ENCODE assay signal across 9 mouse cellular contexts in the genomic region with DNA sequence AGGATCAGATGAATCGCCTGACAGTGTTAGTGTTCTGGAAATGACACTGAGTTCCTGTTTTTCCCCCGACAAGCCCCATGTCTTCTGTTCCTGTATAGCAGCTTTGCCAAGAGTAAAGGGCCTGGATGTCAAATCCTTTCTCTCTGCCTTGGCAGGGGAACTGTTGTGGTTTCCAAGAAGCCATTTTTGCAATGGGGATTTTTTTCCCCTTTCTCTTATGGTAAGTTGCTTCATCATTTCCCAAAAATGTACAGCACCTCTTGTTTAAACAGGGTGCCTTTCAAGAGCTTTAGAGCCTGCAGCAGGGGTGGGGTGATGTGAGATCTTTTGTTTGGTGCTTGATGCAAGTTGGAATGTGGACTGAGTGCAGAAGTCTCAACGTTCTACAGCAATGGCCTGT.
DNase-seq lines count a peak whose midpoint lies in the region; ATAC-seq and TF ChIP-seq lines count a peak whose summit lies in the region.
"Had no signal": no experiment of that assay in that cellular context is flagged by ENCODE, and none has a peak within 500 bp of the region (broad histone marks: within the 10 kb centered on the region; RNA-seq: fewer than 3 reads in every experiment).

No protein-coding gene starts in this region.

- H3K27me3 ChIP-seq in lung, embryonic 14.5 days (ENCODE audit: insufficient read depth, low read length), result no peaks in the 10 kb centered on the region
- H3K27me3 ChIP-seq in midbrain, embryonic 14.5 days (ENCODE audit: control insufficient read depth, insufficient read depth, low read length), result no peaks in the 10 kb centered on the region
- H3K27me3 ChIP-seq: neural tube, embryonic 12.5 days had no signal

- H3K4me3 ChIP-seq in gastrocnemius, adult 2 months, result no peak overlapping the region
- no peak overlapping the region for H3K4me3 ChIP-seq in brown adipose tissue, adult 24 weeks (ENCODE audit: insufficient read depth, low read depth, low read length)
- no peak overlapping the region for H3K4me3 ChIP-seq in lung, embryonic 14.5 days (ENCODE audit: low read depth, low read length)
- H3K4me3 ChIP-seq in midbrain, embryonic 14.5 days (replicated peaks; ENCODE audit: low read depth, low read length), result no peak overlapping the region
- H3K4me3 ChIP-seq: neural tube, embryonic 12.5 days had no signal

- no peak overlapping the region for H3K4me2 ChIP-seq in lung, embryonic 14.5 days
- H3K4me2 ChIP-seq in midbrain, embryonic 14.5 days (ENCODE audit: low read length), result no peak overlapping the region
- H3K4me2 ChIP-seq: neural tube, embryonic 12.5 days had no signal

- 32% methylated on average over 3 of the region's 3 CpGs for WGBS in lung, embryonic 14.5 days
- WGBS in midbrain, embryonic 14.5 days, result 65% methylated on average over 3 of the region's 3 CpGs

- no peaks in the 10 kb centered on the region for H3K9me3 ChIP-seq in lung, embryonic 14.5 days (ENCODE audit: low read depth, low read length)
- H3K9me3 ChIP-seq in midbrain, embryonic 14.5 days (ENCODE audit: control insufficient read depth, low read length), result no peaks in the 10 kb centered on the region
- H3K9me3 ChIP-seq: neural tube, embryonic 12.5 days had no signal

- H3K4me1 ChIP-seq in brown adipose tissue, adult 24 weeks (ENCODE audit: control insufficient read depth, insufficient read depth, insufficient read length, low read length), result peaks cover 22% of the 10 kb centered on the region
- peaks cover 10% of the 10 kb centered on the region for H3K4me1 ChIP-seq in lung, embryonic 14.5 days (ENCODE audit: insufficient read depth)
- H3K4me1 ChIP-seq in midbrain, embryonic 14.5 days (ENCODE audit: control insufficient read depth, insufficient read depth, low read length), result peaks cover 20% of the 10 kb centered on the region

- H3K36me3 ChIP-seq in lung, embryonic 14.5 days (ENCODE audit: insufficient read depth), result no peaks in the 10 kb centered on the region
- no peaks in the 10 kb centered on the region for H3K36me3 ChIP-seq in midbrain, embryonic 14.5 days (ENCODE audit: control insufficient read depth, insufficient read depth, low read length)
- H3K36me3 ChIP-seq: neural tube, embryonic 12.5 days had no signal

- intact Hi-C loops in gastrocnemius, adult 2 months (cut with DNase I), result no loop called here
- intact Hi-C loops in gastrocnemius, postnatal 14 days (cut with DNase I; ENCODE audit: low total_unique reads), result no loop called here

- peak; percentile 49; the same call in 1 of the 2 replicates for ATAC-seq in lung, embryonic 14.5 days (ENCODE audit: insufficient read depth)
- ATAC-seq in midbrain, embryonic 14.5 days (ENCODE audit: low FRiP score, low TSS enrichment), result no peak

- TF ChIP-seq CTCF in gastrocnemius, adult 2 months (IDR thresholded peaks at IDR 0.05), result no peak
- no peak for TF ChIP-seq CTCF in lung, embryonic 14.5 days (IDR thresholded peaks at IDR 0.05; ENCODE audit: low read depth)

- no peak overlapping the region for H3K9ac ChIP-seq in lung, embryonic 14.5 days
- no peak overlapping the region for H3K9ac ChIP-seq in midbrain, embryonic 14.5 days (replicated peaks; ENCODE audit: low read length)
- H3K9ac ChIP-seq: neural tube, embryonic 12.5 days had no signal

- DNase-seq in gastrocnemius, adult 2 months, result no peak
- DNase-seq in gastrocnemius, postnatal 14 days, result no peak
- DNase-seq in 3134 (ENCODE audit: extremely low read depth, insufficient read length, low spot score), result peak; percentile 52
- peak; percentile 67 for DNase-seq in lung, embryonic 14.5 days
- DNase-seq in testis, postnatal 10 days (ENCODE audit: low spot score), result no peak
- DNase-seq in retina, postnatal 1 day, result no peak
- DNase-seq in midbrain, embryonic 14.5 days, result no peak

- peak overlapping the region; percentile 60 for H3K27ac ChIP-seq in gastrocnemius, adult 2 months
- H3K27ac ChIP-seq in brown adipose tissue, adult 24 weeks (replicated peaks; ENCODE audit: low read depth, low read length), result peak overlapping the region; percentile 64
- H3K27ac ChIP-seq in lung, embryonic 14.5 days (ENCODE audit: low read depth), result peak overlapping the region; percentile 75
- H3K27ac ChIP-seq in midbrain, embryonic 14.5 days (replicated peaks; ENCODE audit: low read depth, low read length), result no peak overlapping the region
- H3K27ac ChIP-seq: neural tube, embryonic 12.5 days had no signal

Comparison
In these comparisons a context has a peak if more than half of its experiments do, and no peak if none do; other contexts are left out.
1. DNase-seq: peak in 3134 (single experiment) and lung, embryonic 14.5 days (single experiment); none in gastrocnemius, adult 2 months (single experiment), gastrocnemius, postnatal 14 days (single experiment), testis, postnatal 10 days (single experiment), retina, postnatal 1 day (single experiment) and midbrain, embryonic 14.5 days (single experiment).